In the genomic region with DNA sequence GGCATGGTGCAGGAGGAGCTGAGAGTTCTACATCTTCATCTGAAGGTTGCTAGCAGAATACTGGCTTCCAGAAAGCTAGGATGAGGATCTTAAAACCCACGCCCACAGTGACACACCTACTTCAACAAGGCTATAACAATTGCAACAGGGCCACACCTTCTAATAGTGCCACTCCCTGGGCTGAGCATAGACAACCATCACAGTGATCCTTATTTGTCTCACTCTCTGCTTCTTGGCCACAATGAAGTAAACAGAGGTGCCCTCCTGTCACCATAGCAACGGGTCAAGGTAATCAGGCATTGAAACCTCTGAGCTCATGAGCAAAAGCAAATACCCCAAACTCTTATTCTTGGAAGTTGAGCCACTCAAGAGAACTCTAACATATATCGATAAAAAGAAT, we compare ENCODE assay signal across 22 mouse cellular contexts.
DNase-seq lines count a peak whose midpoint lies in the region; TF ChIP-seq lines count a peak whose summit lies in the region.
"Had no signal": no experiment of that assay in that cellular context is flagged by ENCODE, and none has a peak within 500 bp of the region (broad histone marks: within the 10 kb centered on the region; RNA-seq: fewer than 3 reads in every experiment).

No protein-coding gene starts in this region.

- no peaks in the 10 kb centered on the region for H3K79me2 ChIP-seq in heart, adult 2 months (replicated peaks; ENCODE audit: control insufficient read depth, insufficient read depth, low read length)

- H3K27ac ChIP-seq in heart, adult 2 months = no peak overlapping the region
- no peak overlapping the region for H3K27ac ChIP-seq in ES-E14 (ENCODE audit: insufficient read depth, low read depth, low read length, poor library complexity, severe bottlenecking)
- H3K27ac ChIP-seq: embryonic facial prominence, embryonic 13.5 days; embryonic facial prominence, embryonic 15.5 days; forebrain, embryonic 10.5 days; forebrain, embryonic 12.5 days had no signal

- TF ChIP-seq CTCF in heart, adult 2 months (IDR thresholded peaks at IDR 0.05) = no peak

- no peak for TF ChIP-seq POLR2A in heart, adult 2 months (IDR thresholded peaks at IDR 0.05; ENCODE audit: insufficient read depth, low read depth, low read length)

- H3K27me3 ChIP-seq in heart, adult 2 months (ENCODE audit: control insufficient read depth, insufficient read depth, low read length) = no peaks in the 10 kb centered on the region
- H3K27me3 ChIP-seq: CH12.LX; embryonic facial prominence, embryonic 13.5 days; embryonic facial prominence, embryonic 15.5 days; forebrain, embryonic 12.5 days had no signal

- DNase-seq in heart, adult 11 months = peak; percentile 40
- no peak for DNase-seq in heart, adult 2 months
- DNase-seq in ES-E14 (ENCODE audit: low read depth, low spot score) (peak; percentile 17), ZHBTc4 (ENCODE audit: low read depth, low spot score) (peak; percentile 59)
- no peak for DNase-seq in cerebellum, postnatal 25 days
- DNase-seq in thymus, postnatal 4 days = no peak
- DNase-seq: adrenal gland, adult 8-10 months; adrenal gland, postnatal 14 days; adrenal gland, postnatal 36 days; B cell, adult 2 months; cerebellum, adult 11-12 months; cerebellum, adult 2 months; cerebellum, adult 9-10 months; cerebellum, postnatal 10 days; cerebellum, postnatal 36 days; embryo, embryonic 11 days had no signal

- no peak overlapping the region for H3K9ac ChIP-seq in heart, adult 2 months (ENCODE audit: low read depth, low read length)
- no peak overlapping the region for H3K9ac ChIP-seq in ES-E14 (ENCODE audit: insufficient read depth, low read depth, low read length, poor library complexity, severe bottlenecking)
- H3K9ac ChIP-seq: embryonic facial prominence, embryonic 13.5 days; embryonic facial prominence, embryonic 15.5 days; forebrain, embryonic 12.5 days had no signal

- intact Hi-C loops in heart, adult 2 months (cut with DNase I) = no loop called here

- no peak overlapping the region for H3K4me3 ChIP-seq in heart, adult 2 months
- no peak overlapping the region for H3K4me3 ChIP-seq in ES-E14 (ENCODE audit: insufficient read depth in 1 of 2, low read depth in 1 of 2, low read length in 2 of 2, poor library complexity in 1 of 2, severe bottlenecking in 1 of 2)
- H3K4me3 ChIP-seq: embryonic facial prominence, embryonic 13.5 days; embryonic facial prominence, embryonic 15.5 days; erythroblast, embryonic 14.5 days; forebrain, embryonic 10.5 days; forebrain, embryonic 12.5 days had no signal

- in situ Hi-C loops in ES-E14 (cut with MboI; ENCODE audit: low sequenced_read_pairs in 2 of 2, unreplicated experiment in 2 of 2) = no loop called here

- no peaks in the 10 kb centered on the region for H3K36me3 ChIP-seq in heart, adult 2 months (ENCODE audit: control insufficient read depth, insufficient read depth, low read length)
- no peaks in the 10 kb centered on the region for H3K36me3 ChIP-seq in ES-E14 (ENCODE audit: control insufficient read depth, insufficient read depth, low read length, poor library complexity, severe bottlenecking)
- H3K36me3 ChIP-seq: embryonic facial prominence, embryonic 13.5 days; embryonic facial prominence, embryonic 15.5 days; forebrain, embryonic 10.5 days; forebrain, embryonic 12.5 days had no signal

- 94% methylated on average over 3 of the region's 3 CpGs for WGBS in heart, adult 2 months

- no peak for TF ChIP-seq EP300 in heart, adult 2 months (IDR thresholded peaks at IDR 0.05; ENCODE audit: insufficient read depth, low read depth, low read length)

- H3K4me1 ChIP-seq in heart, adult 2 months (ENCODE audit: control insufficient read depth, insufficient read depth, low read length) = no peaks in the 10 kb centered on the region
- peaks cover 0 to 2% of the 10 kb centered on the region in 2 experiments; a peak in 2 of 4 replicates for H3K4me1 ChIP-seq in ES-E14 (ENCODE audit: control insufficient read depth in 2 of 2, insufficient read depth in 2 of 2, low read length in 2 of 2, poor library complexity in 1 of 2)
- H3K4me1 ChIP-seq: embryonic facial prominence, embryonic 15.5 days; forebrain, embryonic 12.5 days had no signal

- no peaks in the 10 kb centered on the region for H3K9me3 ChIP-seq in ES-E14 (ENCODE audit: control insufficient read depth, insufficient read depth, low read depth, low read length)
- H3K9me3 ChIP-seq: embryonic facial prominence, embryonic 13.5 days; embryonic facial prominence, embryonic 15.5 days; forebrain, embryonic 10.5 days; forebrain, embryonic 12.5 days had no signal

TF ChIP-seq in ES-E14, 5 proteins besides CTCF, POLR2A, EP300 and RAD21:
- TF ChIP-seq MAFK (IDR thresholded peaks at IDR 0.05; ENCODE audit: insufficient read depth, low read depth, low read length) = no peak

Comparison
In these comparisons a context has a peak if more than half of its experiments do, and no peak if none do; other contexts are left out.
1. DNase-seq: peak in heart, adult 11 months (single experiment), ES-E14 (single experiment) and ZHBTc4 (single experiment); none in heart, adult 2 months (0 of 2), cerebellum, postnatal 25 days (0 of 2) and thymus, postnatal 4 days (single experiment).